Comparison of ENCODE assay signal across 13 mouse cellular contexts in the genomic region with DNA sequence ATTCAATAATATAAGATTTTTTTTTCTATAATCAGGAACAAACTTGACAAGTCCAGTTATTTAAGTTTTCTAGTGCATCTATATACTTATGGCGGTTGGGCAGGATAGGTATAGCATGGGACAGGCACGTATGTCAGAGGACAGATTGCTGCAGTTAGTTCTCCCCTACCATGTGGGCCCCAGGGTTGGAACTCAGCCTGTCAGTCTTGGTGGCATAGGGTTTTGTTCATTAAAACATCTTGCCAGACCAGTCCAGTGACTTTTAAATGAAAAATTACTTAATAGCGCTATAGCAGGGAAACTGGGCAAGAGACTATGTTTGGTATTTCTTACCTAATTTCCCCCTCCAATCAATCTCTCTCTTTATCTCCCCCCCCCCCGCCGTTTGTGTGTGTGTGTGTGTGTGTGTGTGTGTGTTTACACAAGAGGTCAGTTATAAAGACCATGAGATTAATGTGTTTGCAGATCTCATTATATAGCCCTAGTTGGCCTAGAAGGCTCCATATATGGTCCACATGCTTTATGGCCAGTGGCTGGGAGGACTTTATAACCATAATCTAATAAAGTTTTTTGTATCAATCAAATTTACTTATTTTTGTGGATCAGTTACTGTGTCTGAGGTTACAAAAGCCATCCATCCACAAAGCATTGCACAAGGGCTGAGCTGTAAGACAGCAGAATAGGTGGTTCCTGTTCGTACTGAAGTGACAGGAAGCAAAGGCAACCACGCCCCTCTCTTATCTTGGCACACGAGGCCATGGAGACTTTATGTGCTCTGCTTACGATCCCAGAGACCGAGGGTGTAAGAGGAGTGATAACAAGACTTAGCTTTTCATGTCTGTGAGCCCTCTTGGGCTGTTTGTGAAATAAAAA.
A peak's percentile ranks its signal among the peaks of the same experiment; 100 is the strongest.
DNase-seq lines count a peak whose midpoint lies in the region; ATAC-seq lines count a peak whose summit lies in the region.
"Had no signal": no experiment of that assay in that cellular context is flagged by ENCODE, and none has a peak within 500 bp of the region (broad histone marks: within the 10 kb centered on the region; RNA-seq: fewer than 3 reads in every experiment).

No protein-coding gene starts in this region.

- intact Hi-C loops in heart, postnatal 36 days (cut with DNase I), result no loop called here

- no peak for DNase-seq in heart, postnatal 36 days
- DNase-seq in c-Kit-negative CD71-positive TER-119-positive erythroid progenitor cells, embryonic 14.5 days (ENCODE audit: low read depth, low spot score), result peak; percentile 64
- peak; percentile 11 for DNase-seq in lung, postnatal 14 days
- DNase-seq in layer of hippocampus, adult 9-10 months (ENCODE audit: low spot score), result no peak
- DNase-seq: adrenal gland, postnatal 10 days; cerebellum, postnatal 36 days; thymus, postnatal 36 days had no signal

- H3K27me3 ChIP-seq in heart, embryonic 16.5 days (ENCODE audit: control insufficient read depth, insufficient read depth, low read length), result no peaks in the 10 kb centered on the region
- H3K27me3 ChIP-seq in intestine, embryonic 16.5 days (replicated peaks; ENCODE audit: control insufficient read depth, insufficient read depth, low read length), result no peaks in the 10 kb centered on the region

- H3K9me3 ChIP-seq in heart, embryonic 16.5 days (replicated peaks; ENCODE audit: control insufficient read depth, low read length), result no peaks in the 10 kb centered on the region
- no peaks in the 10 kb centered on the region for H3K9me3 ChIP-seq in intestine, embryonic 16.5 days (ENCODE audit: control insufficient read depth, low read length)
- H3K9me3 ChIP-seq: forebrain, embryonic 10.5 days had no signal

- no peak overlapping the region for H3K4me3 ChIP-seq in heart, embryonic 16.5 days (ENCODE audit: low read length)
- H3K4me3 ChIP-seq in intestine, embryonic 16.5 days (ENCODE audit: low read length), result no peak overlapping the region
- H3K4me3 ChIP-seq: forebrain, embryonic 10.5 days; left cerebral cortex, adult 2 months had no signal

- H3K9ac ChIP-seq in heart, embryonic 16.5 days (ENCODE audit: low read length), result no peak overlapping the region
- H3K9ac ChIP-seq in intestine, embryonic 16.5 days (ENCODE audit: low read depth, low read length), result no peak overlapping the region

- 41% methylated on average over 10 of the region's 10 CpGs for WGBS in heart, embryonic 16.5 days
- 39% methylated on average over 10 of the region's 10 CpGs for WGBS in intestine, embryonic 16.5 days

- ATAC-seq in heart, embryonic 16.5 days (replicated peaks; ENCODE audit: extremely low read depth, insufficient read depth, low FRiP score), result no peak
- ATAC-seq in intestine, embryonic 16.5 days, result peak; percentile 97
- no peak for ATAC-seq in erythroid progenitor cell, adult 5-6 weeks (replicated peaks; ENCODE audit: low FRiP score, poor library complexity, severe bottlenecking)
- no peak for ATAC-seq in inflammation-experienced regulatory T-cells, adult 6 months

- H3K36me3 ChIP-seq in heart, embryonic 16.5 days (ENCODE audit: control insufficient read depth, insufficient read depth), result no peaks in the 10 kb centered on the region
- no peaks in the 10 kb centered on the region for H3K36me3 ChIP-seq in intestine, embryonic 16.5 days (ENCODE audit: control insufficient read depth, insufficient read depth, low read length)
- H3K36me3 ChIP-seq: forebrain, embryonic 10.5 days had no signal

- H3K4me1 ChIP-seq in heart, embryonic 16.5 days (ENCODE audit: control insufficient read depth, insufficient read depth, low read length), result peaks cover 13% of the 10 kb centered on the region
- H3K4me1 ChIP-seq in intestine, embryonic 16.5 days (ENCODE audit: control insufficient read depth, insufficient read depth, low read length), result 0 out of 2 replicates have a peak, but pooled peaks cover 5% of the 10 kb centered on the region

- no peak overlapping the region for H3K27ac ChIP-seq in heart, embryonic 16.5 days (ENCODE audit: low read length)
- H3K27ac ChIP-seq in intestine, embryonic 16.5 days (ENCODE audit: low read length), result no peak overlapping the region
- H3K27ac ChIP-seq: forebrain, embryonic 10.5 days; left cerebral cortex, adult 2 months had no signal

- peak overlapping the region; percentile 21; the same call in 1 of the 2 replicates for H3K4me2 ChIP-seq in heart, embryonic 16.5 days (ENCODE audit: low read depth, low read length)
- H3K4me2 ChIP-seq in intestine, embryonic 16.5 days (ENCODE audit: low read depth, low read length), result 0 out of 2 replicates have a peak overlapping the region, but pooled peaks have one; percentile 18

Comparison
In these comparisons a context has a peak if more than half of its experiments do, and no peak if none do; other contexts are left out.
1. DNase-seq: peak in c-Kit-negative CD71-positive TER-119-positive erythroid progenitor cells, embryonic 14.5 days (single experiment) and lung, postnatal 14 days (single experiment); none in heart, postnatal 36 days (0 of 2) and layer of hippocampus, adult 9-10 months (single experiment).